In the genomic region with DNA sequence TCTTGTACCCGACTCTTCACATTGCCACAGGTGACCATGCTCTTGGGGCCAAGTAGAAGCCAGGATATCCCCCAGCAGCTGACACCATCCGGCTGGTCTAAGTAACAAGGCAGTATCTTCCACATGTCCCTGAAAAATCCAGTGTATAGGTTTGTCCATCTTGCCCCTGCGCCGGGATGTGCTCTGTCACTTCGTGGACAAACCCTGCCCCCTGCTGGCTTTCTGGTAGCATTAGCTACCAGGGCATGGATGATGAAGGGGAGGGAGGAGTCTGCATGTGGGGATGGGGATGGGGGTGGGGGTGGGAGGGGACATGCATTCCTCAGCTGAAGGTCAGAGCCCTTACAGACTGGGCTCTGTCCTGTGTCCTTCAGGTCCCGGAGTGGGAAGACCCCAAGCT, we compare ENCODE assay signal across 9 mouse cellular contexts.
DNase-seq lines count a peak whose midpoint lies in the region.
"Had no signal": no experiment of that assay in that cellular context is flagged by ENCODE, and none has a peak within 500 bp of the region (broad histone marks: within the 10 kb centered on the region; RNA-seq: fewer than 3 reads in every experiment).

No protein-coding gene starts in this region.

- 0 out of 2 replicates have a peak, but pooled peaks cover 4% of the 10 kb centered on the region for H3K27me3 ChIP-seq in heart, embryonic 10.5 days (ENCODE audit: insufficient read depth, poor library complexity, severe bottlenecking)

- no peak overlapping the region for H3K27ac ChIP-seq in heart, embryonic 10.5 days
- H3K27ac ChIP-seq: neural tube, embryonic 13.5 days had no signal

- H3K9me3 ChIP-seq in heart, embryonic 10.5 days, result no peaks in the 10 kb centered on the region
- H3K9me3 ChIP-seq: neural tube, embryonic 13.5 days had no signal

- H3K4me3 ChIP-seq in heart, embryonic 10.5 days, result no peak overlapping the region
- H3K4me3 ChIP-seq: neural tube, embryonic 13.5 days had no signal

- 42% methylated on average over 6 of the region's 6 CpGs for WGBS in heart, embryonic 10.5 days

- peak; percentile 9 for DNase-seq in kidney, adult 18-20 months
- no peak for DNase-seq in kidney, postnatal 14 days
- peak; percentile 3 to 7 for DNase-seq in B cell, adult 2 months
- peak; percentile 18 to 33 for DNase-seq in adrenal gland, adult 18-20 months (ENCODE audit: low spot score in 2 of 2)
- DNase-seq in heart, embryonic 10.5 days (ENCODE audit: low spot score), result peak; percentile 81
- DNase-seq in retina, postnatal 1 day, result peak; percentile 79
- DNase-seq in layer of hippocampus, adult 8-10 months (ENCODE audit: low spot score in 2 of 2), result no peak
- DNase-seq in right cerebral cortex, postnatal 25 days, result no peak

- H3K36me3 ChIP-seq in heart, embryonic 10.5 days, result no peaks in the 10 kb centered on the region
- H3K36me3 ChIP-seq: neural tube, embryonic 13.5 days had no signal

- H3K4me1 ChIP-seq in heart, embryonic 10.5 days, result peaks cover 26% of the 10 kb centered on the region

Comparison
In these comparisons a context has a peak if more than half of its experiments do, and no peak if none do; other contexts are left out.
1. DNase-seq: peak in kidney, adult 18-20 months (single experiment), B cell, adult 2 months (2 of 2), adrenal gland, adult 18-20 months (2 of 2), heart, embryonic 10.5 days (single experiment) and retina, postnatal 1 day (single experiment); none in kidney, postnatal 14 days (single experiment), layer of hippocampus, adult 8-10 months (0 of 2) and right cerebral cortex, postnatal 25 days (single experiment).